Mouse (Mus musculus): Measurements from ENCODE around the gene Clca4b.

DNA sequence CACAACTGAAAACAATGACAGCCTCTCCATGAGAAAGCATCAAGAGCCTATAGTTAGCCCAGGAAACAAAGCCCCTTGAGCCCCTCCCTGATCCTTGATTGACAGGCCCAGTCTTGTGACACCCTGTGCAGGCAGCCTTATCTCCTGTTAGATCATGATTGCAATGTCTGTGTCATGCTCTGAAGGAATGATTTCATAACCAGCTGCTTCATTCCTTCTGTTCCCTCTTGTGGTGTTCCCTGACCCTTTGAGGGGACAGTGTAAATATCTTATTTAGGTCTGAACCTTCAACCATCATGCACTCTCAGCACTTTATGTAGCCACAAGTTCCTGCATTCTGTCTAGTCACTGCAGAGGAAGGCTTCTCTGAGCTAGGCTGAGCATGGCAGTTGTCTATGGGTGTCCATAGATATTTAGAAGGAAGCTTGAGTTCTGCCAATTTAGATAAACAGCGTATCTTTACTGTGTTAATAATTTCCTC, 722 bp upstream of the Clca4b start:
- TF ChIP-seq CTCF (IDR thresholded peaks at IDR 0.05; ENCODE audit: extremely low read depth, insufficient read depth, insufficient read length, insufficient replicate concordance) = no peak
- no peak for TF ChIP-seq POLR2A (IDR thresholded peaks at IDR 0.05; ENCODE audit: low read depth, low read length)
